Mouse (Mus musculus) v-Abl transformed pro-B cells (cell line): ENCODE measurements around the gene Ehmt2.
"Not testable (repeated sequence)": the region's sequence is repeated elsewhere in the genome, so short reads cannot be mapped to it uniquely, and the experiment has no call there.

ENCODE experiments used
- in situ Hi-C, 2 experiments: fragments of 400-800 bp; cut with MboI; formaldehyde crosslinking; loops; one replicate each; pipeline ENCODE4 v1.15.1; 2025; ENCODE audit not compliant: unreplicated experiment in 2 of 2

Ehmt2 gene

DNA sequence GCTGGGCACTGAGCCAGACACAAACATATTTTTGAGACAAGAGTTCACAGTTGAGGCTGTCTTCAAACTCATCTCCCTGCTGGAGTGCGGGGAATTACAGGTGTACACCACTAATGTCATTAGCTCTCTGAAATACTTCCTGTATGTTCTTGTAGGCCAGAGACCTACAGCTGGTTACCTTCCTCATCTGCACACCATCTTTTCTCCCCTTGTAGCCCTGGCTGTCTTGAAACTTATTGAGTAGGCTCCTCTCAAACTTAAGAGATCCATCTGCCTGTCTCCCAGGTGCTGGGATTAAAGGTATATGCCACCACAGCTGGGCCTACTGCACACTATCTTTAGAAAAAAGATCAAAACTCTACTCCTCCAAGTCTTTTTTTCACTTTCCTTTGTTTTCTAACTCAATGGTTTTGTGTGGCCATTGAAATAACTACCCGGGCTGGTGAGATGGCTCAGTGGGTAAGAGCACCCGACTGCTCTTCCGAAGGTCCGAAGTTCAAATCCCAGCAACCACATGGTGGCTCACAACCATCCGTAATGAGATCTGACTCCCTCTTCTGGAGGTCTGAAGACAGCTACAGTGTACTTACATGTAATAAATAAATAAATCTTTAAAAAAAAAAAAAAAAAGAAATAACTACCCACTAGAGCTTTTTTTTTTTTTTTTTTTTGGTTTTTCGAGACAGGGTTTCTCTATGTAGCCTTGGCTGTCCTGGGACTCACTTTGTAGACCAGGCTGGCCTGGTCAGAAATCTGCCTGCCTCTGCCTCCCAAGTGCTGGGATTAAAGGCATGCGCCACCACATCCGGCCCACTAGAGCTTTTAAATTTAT is 50.7 kb downstream of the Ehmt2 start:
- in situ Hi-C loops: loop anchor here (5.0 to 25.0 kb wide), 4 partner anchors 33 to 312 kb away; partner anchors contain the start of genes Slc44a4 (in 2 of the 2), Atf6b (in 1 of the 2), Fkbpl (in 1 of the 2) and Lsm2 (in 1 of the 2)

DNA sequence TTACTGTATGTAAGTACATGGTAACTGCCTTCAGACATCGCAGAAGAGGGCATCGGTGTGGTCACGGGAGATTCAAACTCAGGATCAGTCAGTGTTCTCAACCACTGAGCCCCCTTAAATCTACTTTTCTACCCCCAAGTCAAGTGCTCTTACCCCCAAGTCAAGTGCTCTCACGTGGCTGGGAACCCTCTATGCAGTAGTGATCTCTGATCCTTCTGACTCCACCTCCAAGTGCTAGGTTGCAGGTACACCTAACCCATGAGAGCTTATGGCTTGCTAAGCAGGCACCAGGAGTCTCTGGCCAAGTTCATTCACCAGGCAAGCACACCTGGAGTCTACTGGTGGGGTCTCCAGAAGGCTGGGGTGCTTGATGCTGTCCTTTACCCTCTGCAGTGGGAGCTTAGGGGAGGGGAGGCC is 51.3 kb downstream of the Ehmt2 start:
- in situ Hi-C loops: loop anchor here (5.0 to 25.0 kb wide), 4 partner anchors 33 to 312 kb away; partner anchors contain the start of genes Slc44a4 (in 2 of the 2), Atf6b (in 1 of the 2), Fkbpl (in 1 of the 2) and Lsm2 (in 1 of the 2)

- in situ Hi-C loops: loop anchor here in 1 of 2 experiments (5.0 kb wide), 1 partner anchor 37 kb away; no protein-coding TSS in a partner anchor
Observed at GRCm38 (mm10) chr17:34950514-34951455, 52.5 kb downstream of the Ehmt2 start.

DNA sequence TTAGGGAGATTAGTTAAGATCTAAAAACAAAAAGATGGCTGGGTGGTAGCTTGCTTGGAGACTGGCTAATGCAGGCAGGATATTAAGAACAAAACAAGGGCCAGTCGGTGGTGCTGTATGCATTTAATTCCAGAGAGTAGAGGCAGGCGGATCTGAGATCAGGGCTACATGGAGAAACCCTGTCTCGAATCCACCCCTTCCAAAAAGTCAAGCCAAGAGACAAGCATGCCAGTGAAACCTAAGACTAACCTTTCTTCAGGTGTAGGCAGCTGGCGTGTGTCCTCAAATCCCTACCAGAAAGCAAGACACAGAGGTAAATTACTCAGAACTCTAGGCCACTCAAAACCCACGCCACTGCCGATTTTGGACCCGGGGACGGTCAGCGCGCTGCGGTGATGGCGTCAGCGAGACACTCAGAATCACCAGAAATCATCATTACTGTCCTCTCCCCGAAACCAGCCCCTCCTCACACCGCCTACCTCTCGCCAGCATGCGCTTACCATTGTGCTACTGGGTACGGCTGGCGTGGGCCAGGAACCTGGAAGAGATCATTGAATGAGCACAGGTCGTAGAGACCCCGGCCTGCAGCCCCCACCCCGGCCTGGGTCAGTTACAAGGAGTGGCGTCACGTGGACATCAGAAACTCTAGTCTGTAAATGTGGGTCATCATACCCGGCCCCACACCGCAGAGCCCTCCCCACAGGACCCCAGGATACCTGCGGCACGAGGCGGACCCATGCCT is 53.5 kb downstream of the Ehmt2 start:
- in situ Hi-C loops: loop anchor here in 1 of 2 experiments (5.0 kb wide), 1 partner anchor 35 kb away; no protein-coding TSS in a partner anchor

DNA sequence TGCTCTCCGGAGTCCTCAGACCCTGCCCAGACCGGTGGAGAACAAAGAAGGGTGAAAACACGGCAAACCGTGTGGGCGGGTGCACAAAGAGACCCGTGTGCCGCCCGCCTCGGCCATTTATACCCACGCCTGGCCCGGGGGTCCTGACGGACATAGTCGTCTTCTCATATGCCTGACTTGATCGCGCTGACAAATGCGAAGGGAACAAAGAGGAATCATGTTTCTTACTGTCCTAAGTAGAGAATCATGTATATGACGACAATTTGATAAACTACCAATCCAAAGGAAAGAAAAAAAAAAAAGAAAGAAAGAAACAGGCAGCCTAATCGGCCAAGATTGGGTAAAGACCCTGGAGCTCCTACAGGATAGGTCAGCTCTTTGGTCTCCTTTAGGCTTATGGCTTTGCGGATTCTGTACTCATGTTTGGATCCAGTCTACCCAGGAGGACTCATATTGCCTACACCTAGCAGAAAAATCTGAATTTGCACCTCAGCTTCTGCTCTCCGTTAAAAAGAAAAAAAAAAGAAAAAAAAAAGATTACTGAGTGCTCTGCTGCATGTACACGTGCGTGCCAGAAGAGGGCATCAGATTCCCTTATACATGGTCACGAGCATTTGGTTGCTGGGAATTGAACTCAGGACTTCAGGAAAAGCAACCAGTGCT is 54.2 kb downstream of the Ehmt2 start:
- in situ Hi-C loops: loop anchor here in 1 of 2 experiments (5.0 kb wide), 1 partner anchor 35 kb away; no protein-coding TSS in a partner anchor

GRCm38 (mm10) chr17:34953258-34953657 is 55.0 kb downstream of the Ehmt2 start:
- in situ Hi-C loops: loop anchor here in 1 of 2 experiments (5.0 kb wide), 1 partner anchor 34 kb away; no protein-coding TSS in a partner anchor

DNA sequence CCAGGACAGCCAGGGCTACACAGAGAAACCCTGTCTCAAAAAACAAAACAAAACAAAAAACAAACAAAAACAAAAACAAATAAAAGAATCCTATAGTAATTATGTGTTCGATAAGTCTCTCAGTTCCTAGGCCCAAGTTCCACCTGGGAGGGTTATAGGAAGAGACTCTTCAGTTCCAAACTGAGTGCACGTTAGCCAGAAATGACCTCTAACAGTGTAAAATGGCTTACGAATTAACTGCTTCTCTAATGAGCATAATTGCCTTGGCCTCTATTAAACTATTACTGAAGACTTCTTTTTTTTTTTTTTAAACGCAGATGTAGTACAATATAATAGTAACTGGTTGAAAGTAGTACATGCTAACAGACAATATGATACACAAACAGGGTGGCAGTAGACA is 55.6 kb downstream of the Ehmt2 start:
- in situ Hi-C loops: loop anchor here in 1 of 2 experiments (5.0 kb wide), 1 partner anchor 33 kb away; no protein-coding TSS in a partner anchor

GRCm38 (mm10) chr17:34954831-34955230 is 56.6 kb downstream of the Ehmt2 start:
- in situ Hi-C loops: loop anchor here in 1 of 2 experiments (5.0 kb wide), 1 partner anchor 32 kb away; no protein-coding TSS in a partner anchor

DNA sequence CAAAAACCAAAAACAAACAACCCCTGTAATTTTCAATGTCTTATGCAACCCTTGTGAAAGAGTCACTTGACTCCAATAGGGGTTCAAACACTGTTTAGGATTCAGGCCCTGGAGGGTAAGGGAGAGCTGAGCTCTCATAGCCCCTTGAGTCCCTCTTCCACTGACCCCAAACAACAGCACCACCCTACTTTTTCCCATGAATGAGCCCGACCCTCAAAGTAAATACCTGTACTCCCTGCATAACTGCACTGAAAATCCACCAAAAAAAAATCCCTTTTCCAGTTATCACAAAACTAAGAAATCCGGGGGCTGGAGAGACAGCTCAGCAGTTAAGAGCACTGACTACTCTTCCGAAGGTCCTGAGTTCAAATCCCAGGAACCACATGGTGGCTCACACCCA is 57.6 kb downstream of the Ehmt2 start:
- in situ Hi-C loops: no loop called here

- in situ Hi-C loops: no loop called here
Observed at GRCm38 (mm10) chr17:34956340-34956739, 58.1 kb downstream of the Ehmt2 start.

- in situ Hi-C loops: not testable (repeated sequence)
Observed at GRCm38 (mm10) chr17:34957291-34957690, 59.0 kb downstream of the Ehmt2 start.

DNA sequence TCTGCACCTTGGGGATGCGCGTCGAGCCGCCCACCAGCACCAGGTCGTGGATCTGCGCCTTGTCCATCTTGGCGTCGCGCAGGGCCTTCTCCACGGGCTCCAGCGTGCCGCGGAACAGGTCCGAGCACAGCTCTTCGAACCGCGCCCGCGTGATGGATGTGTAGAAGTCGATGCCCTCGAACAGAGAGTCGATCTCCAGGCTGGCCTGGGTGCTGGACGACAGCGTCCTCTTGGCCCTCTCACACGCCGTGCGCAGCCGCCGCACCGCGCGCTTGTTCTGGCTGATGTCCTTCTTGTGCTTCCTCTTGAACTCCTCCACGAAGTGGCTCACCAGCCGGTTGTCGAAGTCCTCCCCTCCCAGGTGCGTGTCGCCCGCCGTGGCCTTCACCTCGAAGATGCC is 59.7 kb downstream of the Ehmt2 start:
- in situ Hi-C loops: not testable (repeated sequence)

DNA sequence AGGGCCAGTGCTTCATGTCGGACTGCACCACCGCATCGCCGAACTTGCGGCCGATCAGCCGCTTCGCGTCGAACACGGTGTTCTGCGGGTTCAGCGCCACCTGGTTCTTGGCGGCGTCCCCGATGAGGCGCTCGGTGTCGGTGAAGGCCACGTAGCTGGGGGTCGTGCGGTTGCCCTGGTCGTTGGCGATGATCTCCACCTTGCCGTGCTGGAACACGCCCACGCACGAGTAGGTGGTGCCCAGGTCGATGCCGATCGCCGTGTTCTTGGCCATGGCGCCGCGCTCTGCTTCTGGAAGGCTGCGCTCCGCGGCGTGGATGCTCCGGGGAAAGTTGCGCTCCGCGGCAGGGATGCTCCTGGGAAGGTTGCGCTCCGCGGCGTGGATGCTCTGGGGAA is 60.5 kb downstream of the Ehmt2 start:
- in situ Hi-C loops: not testable (repeated sequence)

DNA sequence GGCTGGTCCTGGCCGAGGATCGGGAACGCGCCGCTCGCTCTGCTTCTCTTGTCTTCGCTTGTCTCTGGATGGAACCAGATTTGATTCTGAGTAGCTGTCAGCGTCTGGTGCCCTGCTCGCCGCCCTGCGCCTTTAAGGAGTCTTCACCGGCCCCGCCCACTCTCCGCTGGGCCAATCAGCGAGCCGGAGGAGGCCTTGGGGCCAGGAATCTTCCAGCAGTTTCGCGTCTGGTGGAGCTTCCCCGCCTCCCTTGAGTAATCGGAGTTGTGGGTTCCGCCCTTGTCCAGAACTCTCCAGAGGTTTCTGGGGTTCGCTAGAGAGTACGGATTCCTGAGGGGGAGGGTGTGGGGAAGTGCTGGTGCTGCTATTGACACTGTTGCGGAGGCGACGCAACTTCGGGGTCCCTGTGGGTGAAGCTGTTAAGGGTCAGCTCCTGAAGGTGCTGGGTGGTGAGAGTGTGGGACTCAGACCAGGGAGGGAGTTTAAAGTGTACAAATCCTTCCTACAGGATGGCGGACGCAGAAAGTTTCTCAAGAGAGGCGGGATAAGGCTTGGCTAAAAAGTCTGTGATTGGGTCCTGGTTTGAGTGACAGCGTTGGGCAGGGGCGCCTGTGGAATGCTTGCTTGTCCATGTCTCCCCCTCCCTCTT is 61.0 kb downstream of the Ehmt2 start, which contains the start of gene Hspa1b:
Gene Hspa1b, minus strand, starts transcription at position 109 of the 649 bp plus-strand sequence.
- in situ Hi-C loops: not testable (repeated sequence)

DNA sequence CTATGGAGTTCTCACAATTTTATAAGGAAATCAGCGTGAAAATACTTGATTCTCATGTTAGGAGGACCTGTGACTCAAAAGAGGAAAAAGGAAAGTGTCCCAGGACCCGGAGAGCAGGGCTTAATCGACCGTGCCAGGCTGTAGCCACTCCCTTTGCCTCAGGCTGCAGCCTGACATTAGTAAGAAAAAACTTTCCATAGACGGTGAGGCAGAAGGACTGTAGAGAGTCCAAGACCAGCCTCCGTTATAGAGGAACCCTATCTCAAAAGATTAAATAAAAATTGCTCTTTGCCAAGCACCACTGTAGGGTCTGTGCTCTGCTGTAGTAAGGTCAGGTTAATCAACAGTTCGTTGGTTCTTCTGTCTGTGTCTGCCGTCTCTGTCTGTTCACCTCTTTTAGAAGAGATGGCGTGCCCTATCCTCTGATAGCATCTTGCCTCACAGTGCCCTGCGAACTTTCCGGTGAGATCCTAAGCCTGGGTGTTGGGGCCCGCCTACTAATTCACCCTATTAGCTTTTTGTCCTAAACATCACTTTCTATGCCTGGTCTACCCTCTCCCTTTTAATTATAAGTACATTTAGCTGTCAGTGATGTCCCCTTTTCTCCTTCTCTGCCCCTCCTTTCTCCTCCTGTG is 61.7 kb downstream of the Ehmt2 start:
- in situ Hi-C loops: no loop called here

DNA sequence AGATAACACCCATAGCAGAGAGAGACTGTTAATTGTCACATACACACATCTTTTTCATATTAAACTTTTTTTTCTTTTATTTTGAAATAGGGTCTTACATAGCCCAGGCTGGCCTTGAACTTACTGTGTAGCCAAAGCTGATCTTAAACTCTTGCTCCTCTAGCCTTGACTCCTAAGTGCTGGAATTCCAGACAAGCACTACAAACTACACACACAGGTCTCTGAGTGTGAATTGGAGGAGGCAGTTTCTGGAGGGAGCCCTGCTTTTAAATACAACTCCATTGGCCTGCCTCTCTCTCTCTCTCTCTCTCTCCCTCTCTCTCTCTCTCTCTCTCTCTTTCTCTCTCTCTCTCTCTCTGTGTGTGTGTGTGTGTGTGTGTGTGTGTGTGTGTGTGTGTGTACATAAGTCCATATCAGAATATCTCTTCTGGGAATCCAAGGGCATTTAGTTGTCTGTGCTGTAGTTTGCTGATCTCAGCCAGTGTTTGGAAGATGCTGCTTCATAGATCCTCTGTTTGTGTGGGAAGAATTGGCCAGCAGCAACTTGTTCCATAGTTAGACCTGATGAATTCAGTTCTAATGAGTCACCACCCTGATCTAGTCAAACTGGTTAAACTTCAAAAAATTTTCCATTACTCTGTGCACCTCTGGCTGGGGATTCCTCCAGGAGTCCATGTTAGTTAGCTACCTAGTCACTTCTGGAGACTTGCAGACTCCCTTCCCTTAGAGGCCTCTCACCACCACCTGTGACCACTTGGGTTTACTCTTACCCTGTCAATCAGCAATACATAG is 62.6 kb downstream of the Ehmt2 start:
- in situ Hi-C loops: no loop called here

GRCm38 (mm10) chr17:34962125-34962524 is 63.9 kb downstream of the Ehmt2 start:
- in situ Hi-C loops: no loop called here
